Mouse (Mus musculus): ENCODE results near the gene Rhoj.
"Not testable (repeated sequence)": the region's sequence is repeated elsewhere in the genome, so short reads cannot be mapped to it uniquely, and the experiment has no call there.

The Rhoj gene

GRCm38 (mm10) chr12:75348551-75348950 lies 40.4 kb downstream of the Rhoj start:
- no peak for DNase-seq (ENCODE audit: inconsistent age in 2 of 2, low spot score in 1 of 2)

GRCm38 (mm10) chr12:75349537-75349936 lies 41.4 kb downstream of the Rhoj start:
- DNase-seq (ENCODE audit: inconsistent age in 2 of 2, low spot score in 1 of 2) = not testable (repeated sequence)

DNA sequence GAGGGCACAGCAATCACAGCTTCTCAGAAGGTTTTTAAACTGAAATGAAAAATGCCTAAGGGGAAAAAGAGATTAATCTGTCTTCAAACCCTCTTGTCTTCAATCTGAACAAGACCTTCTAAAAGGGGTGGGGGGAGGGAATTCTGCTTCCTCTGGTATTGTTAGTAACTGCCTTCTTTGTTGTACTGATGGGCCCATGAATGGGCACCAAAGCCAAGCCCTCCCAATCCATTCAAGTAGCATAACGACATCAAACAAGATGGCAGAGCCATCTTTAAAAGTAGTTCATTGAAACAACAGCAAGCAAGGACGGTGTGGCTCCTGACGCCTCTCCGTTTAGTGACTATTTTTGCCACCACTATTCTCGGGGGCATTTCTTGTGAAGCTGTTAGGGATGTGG lies 42.6 kb downstream of the Rhoj start:
- DNase-seq (ENCODE audit: inconsistent age in 2 of 2, low spot score in 1 of 2) = no peak

GRCm38 (mm10) chr12:75351846-75352245 lies 43.7 kb downstream of the Rhoj start:
- no peak for DNase-seq (ENCODE audit: inconsistent age in 2 of 2, low spot score in 1 of 2)

DNA sequence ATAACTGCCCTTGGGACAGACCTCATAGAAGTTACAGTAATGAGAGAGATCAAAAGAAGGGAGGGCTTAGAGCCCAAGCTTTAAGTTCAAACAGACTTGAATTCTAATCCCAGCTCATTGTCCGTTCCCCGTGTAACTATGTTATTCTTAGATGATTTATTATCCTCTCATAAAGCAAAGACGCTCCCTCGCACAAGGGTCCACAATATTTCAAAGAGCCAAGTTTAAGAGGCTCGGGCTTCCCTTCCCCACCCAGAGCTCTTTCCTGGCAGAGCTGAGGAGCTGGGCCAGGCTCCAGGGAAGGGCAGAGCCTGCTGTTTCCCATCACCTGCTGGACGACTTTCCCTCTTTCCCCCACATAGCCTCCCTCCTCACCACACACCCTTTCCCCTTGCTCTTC lies 44.3 kb downstream of the Rhoj start:
- DNase-seq (ENCODE audit: inconsistent age in 2 of 2, low spot score in 1 of 2) = peak in 1 of 2 experiments; percentile 37

- DNase-seq (ENCODE audit: inconsistent age in 2 of 2, low spot score in 1 of 2) = no peak
Measured at GRCm38 (mm10) chr12:75354354-75354753, 46.2 kb downstream of the Rhoj start.

GRCm38 (mm10) chr12:75357781-75358180 lies 49.7 kb downstream of the Rhoj start:
- DNase-seq (ENCODE audit: inconsistent age in 2 of 2, low spot score in 1 of 2) = no peak

- peak in 1 of 2 experiments; percentile 46 for DNase-seq (ENCODE audit: inconsistent age in 2 of 2, low spot score in 1 of 2)
Measured at GRCm38 (mm10) chr12:75358714-75359113, 50.6 kb downstream of the Rhoj start.

GRCm38 (mm10) chr12:75359500-75359899 lies 51.4 kb downstream of the Rhoj start:
- no peak for DNase-seq (ENCODE audit: inconsistent age in 2 of 2, low spot score in 1 of 2)

DNA sequence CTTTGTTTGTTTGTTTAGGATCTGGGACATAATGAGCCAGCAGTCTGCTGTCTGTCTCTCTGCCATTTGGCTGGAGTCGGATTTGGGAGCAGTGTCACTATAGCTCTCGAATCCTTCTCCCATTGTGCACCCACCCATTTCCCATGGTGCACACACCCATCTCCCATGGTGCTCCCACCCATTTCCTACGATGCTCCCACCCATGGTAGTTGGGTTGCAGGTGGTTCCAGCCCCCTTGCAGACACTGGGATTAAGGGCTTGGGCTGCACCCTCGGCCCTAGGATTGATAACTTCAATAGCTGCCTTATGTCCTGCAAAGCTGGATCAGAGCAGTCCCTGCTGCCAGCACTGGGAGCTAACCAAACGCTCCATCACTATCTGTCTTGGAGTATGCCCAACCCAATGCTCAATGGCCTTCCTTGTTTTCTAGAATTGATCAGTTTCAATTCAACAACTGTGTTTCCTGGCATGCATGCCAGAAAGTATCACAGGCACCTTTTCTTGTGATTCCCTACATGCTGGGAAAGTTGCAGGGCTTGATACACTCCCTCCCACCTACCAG lies 51.9 kb downstream of the Rhoj start:
- DNase-seq (ENCODE audit: inconsistent age in 2 of 2, low spot score in 1 of 2) = no peak

- DNase-seq (ENCODE audit: inconsistent age in 2 of 2, low spot score in 1 of 2) = no peak
Measured at GRCm38 (mm10) chr12:75362456-75362855, 54.3 kb downstream of the Rhoj start.

DNA sequence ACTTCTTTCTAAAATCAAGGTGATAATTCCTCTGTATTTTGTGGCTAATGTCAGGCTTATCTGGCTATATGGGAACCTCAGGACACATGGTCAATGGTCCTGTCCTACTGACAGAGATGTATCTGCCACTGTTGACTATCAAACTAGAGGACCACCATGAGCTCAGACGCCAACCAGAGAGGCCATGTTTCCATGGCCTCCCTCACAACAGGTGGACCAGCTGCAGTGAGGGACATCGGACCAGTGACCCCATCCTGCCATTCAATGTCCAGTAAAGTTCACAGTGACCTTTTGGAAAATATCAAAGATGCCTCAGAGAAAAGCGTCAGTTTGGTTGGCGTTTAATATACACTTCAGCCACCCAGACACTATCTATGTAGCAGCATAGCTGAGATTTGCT lies 56.3 kb downstream of the Rhoj start:
- no peak for DNase-seq (ENCODE audit: inconsistent age in 2 of 2, low spot score in 1 of 2)

DNA sequence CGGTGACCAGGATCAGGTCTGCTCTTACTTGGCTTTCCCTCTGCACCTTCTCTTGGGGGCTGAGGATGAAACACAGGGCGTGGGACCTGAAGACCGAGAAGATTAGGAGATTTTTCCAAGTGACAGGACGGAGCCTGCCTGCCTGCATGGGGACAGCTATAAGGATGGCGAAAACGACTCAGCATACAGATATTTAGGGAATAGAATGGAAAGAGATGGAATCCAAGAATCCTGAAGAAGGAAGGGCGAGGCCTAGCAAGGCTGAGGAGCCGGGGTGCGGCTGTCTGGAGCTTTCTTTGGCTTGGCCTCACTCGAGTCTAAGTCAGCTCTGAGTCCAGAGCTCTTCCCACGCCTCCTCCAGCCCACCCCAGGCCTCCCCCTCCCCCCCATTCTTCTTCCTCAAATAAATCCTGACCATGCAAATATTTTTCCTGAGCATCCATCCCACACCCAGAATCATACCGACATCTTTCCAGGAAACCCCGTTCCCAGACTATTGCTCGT lies 57.6 kb downstream of the Rhoj start:
- no peak for DNase-seq (ENCODE audit: inconsistent age in 2 of 2, low spot score in 1 of 2)

GRCm38 (mm10) chr12:75367371-75367770 lies 59.2 kb downstream of the Rhoj start:
- DNase-seq (ENCODE audit: inconsistent age in 2 of 2, low spot score in 1 of 2) = no peak

DNA sequence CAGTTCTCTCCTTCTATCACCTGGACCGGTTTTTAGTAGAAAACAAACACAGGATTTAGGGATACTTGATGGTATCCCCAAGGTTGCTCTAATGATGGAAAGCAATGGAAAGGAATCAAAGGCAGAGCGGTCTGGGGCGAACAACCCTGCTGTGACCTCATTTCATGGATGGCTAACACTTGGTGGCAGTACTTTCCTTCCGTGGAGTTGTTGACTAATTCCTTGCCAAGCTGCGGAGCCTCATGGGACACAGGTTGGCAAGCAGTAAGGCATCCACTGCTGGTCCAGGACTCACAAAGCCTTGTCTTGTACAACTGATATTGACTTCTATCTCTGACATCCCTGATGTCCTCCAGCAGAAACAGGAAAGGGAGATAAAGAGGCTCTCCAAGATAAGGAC lies 60.4 kb downstream of the Rhoj start:
- DNase-seq (ENCODE audit: inconsistent age in 2 of 2, low spot score in 1 of 2) = no peak

- peak; percentile 19 to 50 for DNase-seq (ENCODE audit: inconsistent age in 2 of 2, low spot score in 1 of 2)
Measured at GRCm38 (mm10) chr12:75369418-75369851, 61.3 kb downstream of the Rhoj start.

DNA sequence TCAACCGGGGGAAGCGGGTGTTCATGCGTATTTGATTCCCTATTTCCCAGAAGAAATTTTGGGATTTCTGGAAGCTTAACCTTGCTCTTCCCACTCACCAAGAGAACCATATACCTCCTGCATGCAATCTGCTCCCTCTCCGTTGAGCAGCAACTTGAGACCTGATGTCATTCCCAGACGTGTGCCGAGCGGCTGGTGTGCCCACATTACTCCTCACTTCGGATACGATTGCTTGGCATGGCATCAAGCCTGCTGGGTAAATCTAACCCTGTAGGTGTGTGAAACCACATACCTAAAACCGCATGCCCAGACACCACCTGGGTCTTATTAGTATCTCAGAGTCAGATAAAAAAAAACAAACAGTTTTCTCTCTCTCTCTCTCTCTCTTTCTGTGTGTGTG lies 66.3 kb downstream of the Rhoj start:
- DNase-seq (ENCODE audit: inconsistent age in 2 of 2, low spot score in 1 of 2) = no peak

- no peak for DNase-seq (ENCODE audit: inconsistent age in 2 of 2, low spot score in 1 of 2)
Measured at GRCm38 (mm10) chr12:75375060-75375459, 66.9 kb downstream of the Rhoj start.

DNA sequence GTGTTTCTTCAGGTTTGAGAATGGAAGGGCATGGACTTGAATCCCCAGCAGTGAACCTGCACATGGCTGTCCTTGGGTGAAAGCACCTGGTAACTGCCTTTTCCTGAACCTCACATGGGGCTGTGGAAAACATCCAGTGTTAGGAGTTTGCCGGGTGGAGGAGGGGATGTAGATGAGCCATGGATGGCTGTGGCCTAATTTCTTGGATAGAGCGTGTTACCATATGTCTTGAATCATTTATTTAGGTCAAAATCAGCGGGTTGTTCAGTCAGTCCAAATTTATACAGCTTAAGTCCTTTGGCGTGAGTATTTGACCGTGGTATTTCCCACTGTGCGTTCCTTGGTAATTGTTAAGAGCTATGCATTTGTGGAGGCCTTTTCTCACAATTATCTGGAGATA lies 68.0 kb downstream of the Rhoj start:
- no peak for DNase-seq (ENCODE audit: inconsistent age in 2 of 2, low spot score in 1 of 2)

- no peak for DNase-seq (ENCODE audit: inconsistent age in 2 of 2, low spot score in 1 of 2)
Measured at GRCm38 (mm10) chr12:75386731-75387130, 78.6 kb downstream of the Rhoj start.

GRCm38 (mm10) chr12:75387156-75387555 lies 79.0 kb downstream of the Rhoj start:
- DNase-seq (ENCODE audit: inconsistent age in 2 of 2, low spot score in 1 of 2) = no peak

- DNase-seq (ENCODE audit: inconsistent age in 2 of 2, low spot score in 1 of 2) = no peak
Measured at GRCm38 (mm10) chr12:75387846-75388245, 79.7 kb downstream of the Rhoj start.

GRCm38 (mm10) chr12:75388521-75388920 lies 80.4 kb downstream of the Rhoj start:
- DNase-seq (ENCODE audit: inconsistent age in 2 of 2, low spot score in 1 of 2) = no peak
